Mouse (Mus musculus) adrenal gland, postnatal 4 days (tissue): ENCODE results near the gene Casz1. TPM values are rescaled to one million over a fixed set of nuclear protein-coding genes. Genes with fewer than 3 reads are reported as not detected.
A peak's percentile ranks its signal among the peaks of the same experiment; 100 is the strongest.

ENCODE experiments used
- DNase-seq, 2 experiments: peaks; one replicate each; pipeline ENCODE4 v3.0.0; 2021 to 2022; ENCODE audit warnings: low spot score in 2 of 2, mixed read lengths in 2 of 2
- total RNA-seq, 2 experiments: library from RNA; stranded (reverse); gene quantifications; 2 replicates each; pipeline ENCODE4 v1.2.3; 2021

The Casz1 gene
- total RNA-seq, 2 experiments from 2014 or later, result 10.1 to 15.6 TPM

DNA sequence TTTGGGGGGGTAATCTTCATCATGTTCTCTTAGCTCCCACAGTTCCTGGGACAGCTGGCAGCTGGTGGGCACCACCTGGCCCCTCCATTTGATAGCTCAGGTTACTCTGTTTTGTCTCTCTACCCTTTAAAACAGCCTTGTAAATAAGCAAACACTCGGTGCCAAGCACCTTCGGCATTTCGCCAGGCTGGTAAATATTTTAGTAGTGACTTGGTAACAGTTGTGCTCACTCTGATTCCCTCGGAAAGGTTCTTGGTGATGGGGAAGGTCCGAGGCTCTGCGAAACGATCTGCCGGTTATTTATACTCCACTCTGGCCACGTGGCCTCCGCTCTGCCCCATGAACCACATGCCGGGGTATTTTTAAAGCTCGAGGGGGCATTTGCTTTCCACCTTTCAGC, 68.6 kb downstream of the Casz1 start:
- no peak for DNase-seq

DNA sequence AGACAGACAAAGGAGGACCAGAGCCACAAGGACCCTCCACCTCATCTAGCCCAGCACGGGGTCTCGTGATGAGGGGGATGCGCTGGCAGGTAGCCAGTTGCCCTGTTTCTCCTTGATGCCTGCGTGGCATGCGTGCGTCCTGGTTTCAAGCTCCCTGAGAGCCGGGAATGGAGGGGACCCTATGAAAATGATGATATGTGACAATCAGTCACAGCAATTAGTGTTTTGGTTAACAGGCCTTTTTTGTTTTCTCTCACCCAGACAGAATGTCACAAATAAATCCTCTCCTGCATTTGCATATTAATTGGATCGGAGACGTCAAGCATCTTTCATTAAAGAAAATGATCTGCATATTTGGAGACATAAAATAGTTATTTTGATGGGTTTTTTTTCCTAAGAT, 71.9 kb downstream of the Casz1 start:
- DNase-seq, result no peak

DNA sequence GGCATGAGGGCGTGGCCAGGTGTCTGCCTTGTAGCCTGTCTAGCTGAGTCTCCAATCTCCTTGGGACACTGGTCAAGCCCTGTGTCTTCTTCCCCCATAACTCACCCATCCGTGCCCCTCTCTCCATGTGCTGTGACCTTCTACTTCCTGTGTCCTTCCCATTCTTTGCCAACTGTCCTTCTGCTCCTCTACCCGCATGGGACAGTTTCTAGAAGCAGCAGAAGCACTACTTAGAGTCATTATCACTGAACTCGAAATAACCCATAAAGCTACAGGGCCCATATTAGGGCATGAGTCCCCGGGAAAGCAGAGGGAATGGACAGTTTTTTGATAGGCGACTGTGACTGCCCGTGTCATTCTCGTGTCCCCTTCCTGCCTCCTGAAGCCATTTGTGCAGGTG, 72.6 kb downstream of the Casz1 start:
- DNase-seq, result no peak

DNA sequence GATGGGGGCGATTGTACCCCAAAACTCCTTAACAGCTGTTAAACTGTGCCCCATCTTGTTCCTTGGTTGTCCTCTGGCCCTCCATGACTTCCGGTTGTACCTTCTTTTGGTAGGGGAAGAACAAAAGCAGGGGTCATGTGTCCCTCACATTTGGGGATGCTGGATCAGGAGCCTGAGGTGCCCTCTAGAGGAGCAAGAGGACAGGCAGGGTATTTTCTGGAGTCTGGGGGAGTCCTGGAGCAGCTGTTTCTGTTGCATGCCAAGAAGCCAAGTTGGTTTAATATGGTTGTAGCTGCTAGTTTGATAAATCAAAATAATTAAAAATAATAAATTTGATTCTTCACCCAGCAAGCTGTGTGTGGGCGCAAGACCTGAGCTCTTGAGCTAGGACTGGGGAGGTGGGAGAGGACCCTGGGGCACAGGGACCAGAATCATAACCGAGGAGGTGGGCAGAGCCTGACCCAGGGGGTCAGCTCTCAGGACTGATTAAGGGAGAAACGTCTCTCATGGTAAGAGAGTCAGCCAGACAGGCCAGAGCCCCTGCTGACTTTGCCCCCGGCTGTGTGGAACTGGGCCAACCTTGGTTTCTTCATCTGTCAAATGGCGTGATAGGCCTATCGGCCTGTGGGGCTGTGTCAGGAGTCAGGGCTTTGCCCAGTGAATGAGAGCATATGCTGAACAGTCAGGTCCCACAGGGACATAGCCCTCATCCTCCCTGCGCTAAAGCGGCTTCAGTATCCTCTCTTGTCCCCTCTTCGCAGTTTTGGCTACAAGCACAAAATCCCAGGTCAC, 74.2 kb downstream of the Casz1 start:
- DNase-seq, result no peak

DNA sequence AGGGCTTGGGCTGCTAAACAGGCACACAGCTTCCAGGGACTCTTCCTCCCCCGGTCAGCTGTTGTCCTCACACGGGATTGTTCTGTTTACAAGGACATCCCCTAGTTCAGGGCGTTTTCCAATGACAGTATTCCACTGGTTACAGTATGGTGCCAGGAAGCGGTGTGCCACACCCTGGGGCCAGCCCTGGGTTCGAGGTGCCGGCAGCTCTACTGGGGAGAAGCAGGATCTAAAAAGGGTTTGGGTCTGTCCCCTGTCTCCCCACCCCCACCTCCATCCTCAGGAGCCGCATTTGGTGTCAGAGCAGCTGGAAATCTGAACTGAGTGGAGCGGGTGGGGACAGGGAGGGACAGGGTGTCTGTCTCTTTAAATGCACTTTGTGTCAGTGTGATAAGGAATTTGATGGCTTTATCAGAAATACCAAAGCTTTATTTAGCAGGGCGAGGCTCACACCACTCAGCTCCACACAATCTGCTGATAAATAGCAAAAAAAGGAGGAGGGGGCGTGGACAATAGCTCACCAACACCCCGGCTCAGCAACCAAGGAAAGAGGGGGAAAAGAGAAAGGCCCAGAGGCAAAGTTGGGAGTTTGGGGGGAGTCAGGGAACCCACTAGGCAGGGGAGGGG, 74.9 kb downstream of the Casz1 start:
- DNase-seq, result no peak

DNA sequence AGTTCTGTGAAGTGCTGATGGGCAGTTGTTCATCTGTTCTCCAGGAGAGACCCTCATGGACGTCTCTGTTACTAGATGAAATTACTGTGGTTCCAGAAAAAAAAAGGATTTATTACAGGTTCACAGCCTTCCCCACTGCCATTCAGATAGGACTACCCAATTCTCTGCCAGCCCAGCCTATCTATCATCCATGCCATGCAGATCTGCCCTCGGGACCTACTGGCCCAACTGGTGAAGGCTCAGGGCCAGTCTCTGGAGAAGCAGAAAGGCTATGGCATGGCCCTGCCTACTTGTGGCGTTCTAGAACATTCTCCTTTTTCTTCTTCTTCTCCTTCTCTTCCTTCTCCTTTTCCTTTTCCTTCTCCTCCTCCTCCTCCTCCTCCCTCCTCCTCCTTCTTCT, 75.4 kb downstream of the Casz1 start:
- no peak for DNase-seq

DNA sequence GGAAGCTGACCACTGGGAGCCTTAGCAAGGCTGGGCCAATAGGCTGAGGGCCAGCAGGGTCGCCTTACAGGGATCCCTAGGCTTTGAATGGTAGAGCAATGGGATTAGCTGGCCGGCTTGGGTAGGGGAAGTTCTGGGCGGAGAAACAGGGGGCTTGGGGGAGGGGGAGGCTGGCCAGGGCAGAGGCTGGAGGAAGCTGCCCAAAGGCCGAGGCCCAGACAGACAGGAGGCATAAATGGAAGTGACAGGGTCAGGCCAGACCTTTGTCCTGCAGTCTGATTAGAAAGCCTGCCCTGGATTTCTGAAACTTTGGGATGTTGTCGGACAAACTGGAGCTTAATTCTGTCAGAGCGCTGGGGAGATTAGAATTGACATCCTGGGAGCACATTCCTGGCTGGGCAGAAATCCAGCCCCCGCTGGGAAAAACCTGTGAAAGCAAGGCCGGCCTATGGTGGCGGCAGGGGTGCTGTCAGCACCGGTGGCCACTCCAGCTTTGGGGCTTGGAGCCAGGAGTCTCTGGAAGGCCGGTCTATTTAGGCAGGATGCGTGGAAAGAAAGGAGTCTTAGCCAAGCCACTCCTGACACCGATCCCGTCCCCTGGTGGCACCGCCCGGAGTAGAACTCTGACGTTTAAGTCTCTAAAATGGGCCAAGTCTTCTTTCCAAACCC, 76.9 kb downstream of the Casz1 start:
- DNase-seq, result no peak

DNA sequence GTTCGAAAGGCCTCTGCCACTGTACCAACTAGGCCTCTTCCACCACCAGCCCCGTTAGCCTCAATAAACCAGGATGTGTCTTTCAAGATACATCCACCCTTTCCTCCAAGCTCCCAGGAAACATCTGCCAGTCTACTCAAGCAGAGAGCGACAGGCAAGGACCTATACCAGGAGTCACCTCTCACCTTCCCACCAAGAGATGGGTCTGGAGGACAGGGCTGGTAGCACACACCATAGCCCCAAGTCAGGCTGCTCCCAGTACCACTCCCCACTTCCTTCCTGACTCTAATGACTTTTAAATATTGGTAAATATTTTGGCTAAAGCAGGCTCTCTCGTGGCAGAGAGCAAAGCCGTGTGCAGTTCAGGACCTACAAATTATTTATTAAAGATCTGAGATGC, 77.6 kb downstream of the Casz1 start:
- no peak for DNase-seq

DNA sequence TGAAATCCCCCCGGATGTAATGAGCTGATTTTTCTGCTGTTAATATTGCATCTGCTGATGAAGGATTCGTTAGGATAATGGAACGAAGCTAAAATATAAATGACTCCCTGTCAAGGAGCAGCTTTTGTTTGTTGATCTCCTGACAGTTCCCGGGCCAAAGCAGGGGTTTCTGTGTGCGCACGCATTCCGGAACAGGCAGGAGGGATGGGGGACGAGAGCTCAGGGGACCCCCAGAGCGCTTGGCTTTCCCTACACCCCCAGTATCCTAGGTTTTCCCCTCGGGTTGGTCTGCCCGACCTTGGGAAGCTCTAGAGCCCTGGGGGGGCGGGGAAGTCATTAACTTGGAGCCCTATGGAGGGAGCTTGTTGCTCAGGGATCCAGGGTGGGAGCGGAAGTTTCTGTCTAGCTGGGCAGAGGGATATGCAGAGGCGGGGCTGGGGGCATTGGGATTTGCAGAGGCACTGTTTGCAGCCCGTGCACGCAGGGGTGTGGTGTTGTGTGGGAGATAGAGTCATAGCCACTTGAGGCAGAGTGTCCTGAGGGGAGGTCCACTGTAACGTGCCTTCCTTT, 78.2 kb downstream of the Casz1 start:
- no peak for DNase-seq

DNA sequence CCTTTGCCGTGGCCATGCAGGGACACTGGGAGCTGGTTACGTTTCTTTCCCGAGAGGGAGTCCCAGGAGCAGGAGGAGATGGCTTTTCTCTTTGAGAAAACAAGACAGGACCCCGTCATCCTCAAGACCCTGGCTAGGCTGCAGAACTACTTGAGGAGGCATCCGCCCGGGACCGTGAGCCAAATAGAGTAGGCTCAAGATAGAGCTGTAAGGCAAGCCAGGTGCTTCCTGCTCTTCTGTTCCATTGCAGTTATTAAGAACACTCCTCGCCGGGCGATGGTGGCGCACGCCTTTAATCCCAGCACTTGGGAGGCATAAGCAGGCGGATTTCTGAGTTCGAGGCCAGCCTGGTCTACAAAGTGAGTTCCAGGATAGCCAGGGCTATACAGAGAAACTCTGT, 80.4 kb downstream of the Casz1 start:
- no peak for DNase-seq

DNA sequence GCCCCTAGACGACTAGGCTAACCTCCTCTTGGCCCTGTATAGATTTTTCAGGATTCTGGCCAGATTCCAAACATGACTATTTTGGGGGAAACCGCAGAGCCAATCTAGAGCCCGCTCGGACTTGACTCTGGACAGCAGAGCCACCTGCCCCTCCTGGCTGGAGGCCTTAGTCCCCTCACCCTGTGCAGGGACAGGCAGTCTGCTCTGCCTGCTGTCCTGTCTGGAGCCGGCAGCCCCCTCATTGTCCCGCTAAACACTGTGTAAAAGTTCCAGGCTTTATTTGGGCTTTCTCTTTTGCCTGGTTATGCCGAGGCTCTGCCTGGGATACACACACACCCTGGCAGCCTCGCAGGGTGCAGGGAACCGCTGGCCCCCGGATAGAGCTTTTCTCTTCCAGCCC, 81.2 kb downstream of the Casz1 start:
- no peak for DNase-seq

DNA sequence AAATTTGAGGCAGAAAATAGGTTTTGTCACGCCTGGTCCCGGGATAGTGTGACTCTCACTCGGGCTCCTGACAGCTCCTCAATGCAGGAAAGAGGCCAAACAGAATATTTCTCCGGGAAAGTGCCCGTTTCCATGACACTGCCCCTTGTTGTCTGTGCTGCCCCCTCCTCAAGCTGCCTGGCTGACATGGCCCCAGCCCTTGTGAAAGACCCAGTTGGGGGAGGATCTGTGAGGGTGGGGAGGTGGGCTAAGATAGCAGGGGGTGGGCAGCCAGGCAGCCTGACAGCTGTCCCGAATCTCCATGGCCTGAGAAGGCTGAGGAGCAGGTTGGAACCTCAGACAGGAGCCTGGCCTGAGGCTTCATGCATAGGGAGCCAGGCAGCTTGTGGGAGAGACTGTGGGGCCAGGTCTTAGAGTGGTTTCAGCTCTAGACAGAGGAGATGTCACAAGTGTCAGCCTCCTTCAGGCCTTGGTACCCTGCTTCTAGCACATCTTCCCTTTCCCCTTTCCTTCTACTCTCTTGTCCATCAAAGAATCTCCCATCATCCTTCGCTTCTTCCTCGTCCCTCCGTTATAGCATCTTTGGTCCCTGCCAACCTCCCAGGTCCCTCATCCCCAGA, 81.8 kb downstream of the Casz1 start:
- DNase-seq, result no peak

DNA sequence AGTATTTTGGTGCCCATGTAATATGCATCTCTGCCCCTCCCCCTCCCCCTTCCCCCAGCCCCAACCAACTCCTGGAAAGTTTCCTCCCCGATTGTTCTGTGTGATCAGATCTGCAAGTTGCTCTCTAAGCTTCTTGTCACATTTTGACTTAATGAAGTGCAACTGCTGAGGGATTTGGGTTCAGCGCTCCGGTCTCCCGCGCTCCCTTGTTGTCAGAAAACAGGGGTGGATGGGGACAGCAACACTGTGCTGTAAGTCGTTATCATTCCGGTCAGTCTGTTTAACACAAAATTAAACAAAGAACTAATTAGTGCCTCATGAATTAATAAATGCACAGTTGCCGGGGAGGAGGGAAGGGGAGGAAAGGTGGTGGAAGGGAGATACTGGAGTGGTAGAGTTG, 84.0 kb downstream of the Casz1 start:
- no peak for DNase-seq

DNA sequence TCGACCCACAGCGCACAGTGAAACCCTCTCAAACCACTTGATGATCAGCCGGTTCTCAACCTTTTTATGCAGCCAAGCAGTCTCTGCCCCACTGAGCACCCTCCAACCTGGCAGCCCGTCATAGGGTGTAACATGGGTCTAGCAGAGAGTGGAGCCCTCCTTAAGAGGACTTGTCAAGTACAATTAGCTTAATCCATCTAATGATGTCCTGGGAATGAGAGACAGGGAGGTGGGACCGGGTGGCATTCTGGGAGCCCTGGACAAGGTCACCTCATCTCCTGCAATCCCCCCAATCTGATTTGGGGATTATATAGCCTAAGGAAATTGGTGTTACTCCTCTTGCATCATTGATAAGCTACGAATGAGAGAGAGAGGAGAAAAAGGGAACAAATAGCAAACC, 84.8 kb downstream of the Casz1 start:
- no peak for DNase-seq

DNA sequence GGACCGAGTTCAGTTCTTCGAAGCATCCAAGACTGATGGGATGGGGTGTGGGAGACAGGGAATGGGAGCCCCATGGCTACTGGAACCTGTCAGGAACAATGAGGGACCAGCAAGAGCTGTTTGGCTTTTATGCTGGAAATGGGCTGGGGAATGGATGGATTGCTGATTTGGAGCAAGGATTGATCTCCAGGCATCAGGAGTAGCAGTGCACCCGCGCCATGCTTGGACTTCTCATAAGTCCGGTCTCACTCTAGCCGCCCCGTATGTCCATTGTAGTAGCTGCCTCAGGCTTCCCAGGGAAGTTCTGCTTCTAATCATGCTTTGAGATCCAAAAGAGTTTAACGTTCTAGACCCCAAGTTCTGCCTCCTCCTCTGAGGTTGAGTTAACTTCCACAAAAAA, 86.2 kb downstream of the Casz1 start:
- no peak for DNase-seq

DNA sequence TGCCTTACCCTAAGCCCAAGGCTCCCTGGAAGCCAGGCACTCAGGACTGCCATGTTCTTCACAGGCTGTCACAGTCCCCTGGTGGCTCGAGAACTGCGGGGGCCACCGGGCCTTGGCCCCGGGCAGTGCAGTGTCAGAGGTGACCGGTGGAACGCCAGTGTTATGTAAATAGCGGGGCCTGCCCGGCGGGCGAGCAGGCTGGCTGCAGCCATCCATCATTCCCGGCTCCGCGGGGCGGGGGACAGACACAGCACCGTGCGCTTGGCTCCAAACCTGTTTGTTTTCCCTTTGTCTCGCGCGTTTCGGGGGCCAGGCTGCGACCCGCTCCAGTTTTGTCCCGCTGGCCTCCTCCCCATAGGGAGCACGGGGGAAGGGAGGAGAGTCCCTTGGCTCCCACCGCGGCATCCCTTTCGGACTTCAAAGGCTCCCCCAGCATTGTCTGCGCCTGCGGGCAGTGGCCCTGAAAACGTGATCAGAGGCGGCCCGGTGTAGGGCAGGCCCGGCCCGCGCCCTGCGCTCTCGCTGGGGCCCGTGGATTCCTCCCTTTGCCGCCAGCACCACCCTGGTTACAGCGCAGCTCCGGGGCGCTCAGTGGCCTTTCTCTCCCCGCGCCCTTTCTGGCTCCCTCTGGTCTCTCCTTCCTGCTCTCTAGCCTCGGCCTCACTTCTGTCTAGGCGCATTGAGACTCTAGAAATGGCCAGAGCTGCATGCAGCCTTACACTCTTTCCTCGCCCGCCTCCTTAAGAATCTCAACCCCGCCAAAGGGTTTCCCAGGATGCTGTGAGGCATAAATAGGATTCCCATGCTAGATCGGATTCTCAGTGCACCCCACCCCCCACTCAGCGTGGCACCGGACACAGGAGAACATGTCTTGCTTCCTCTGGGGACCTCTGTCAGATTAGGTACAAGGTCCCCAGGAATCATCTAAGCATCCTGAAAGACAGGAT, 86.9 kb downstream of the Casz1 start:
- peak in 1 of 2 experiments; percentile 31 for DNase-seq

DNA sequence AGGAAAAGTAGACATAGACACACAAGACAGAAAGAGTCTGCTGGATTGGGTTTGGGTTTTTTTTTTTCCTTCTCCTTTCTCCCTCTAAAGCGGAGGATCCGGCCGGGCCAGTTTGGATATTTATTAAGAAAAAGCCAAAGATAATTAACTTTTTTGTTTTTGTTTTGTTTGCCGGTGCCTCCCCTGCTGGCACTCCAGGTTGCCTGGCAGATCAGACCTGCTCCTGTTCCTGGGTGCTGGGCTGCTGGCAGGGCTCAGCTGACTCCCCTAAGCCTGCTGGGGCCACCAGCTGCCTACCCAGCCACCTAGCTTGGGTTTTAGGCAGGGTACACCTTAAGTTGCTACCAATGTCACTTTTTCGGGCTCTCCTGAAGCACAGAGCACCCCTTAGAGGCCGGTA, 91.9 kb downstream of the Casz1 start:
- no peak for DNase-seq

DNA sequence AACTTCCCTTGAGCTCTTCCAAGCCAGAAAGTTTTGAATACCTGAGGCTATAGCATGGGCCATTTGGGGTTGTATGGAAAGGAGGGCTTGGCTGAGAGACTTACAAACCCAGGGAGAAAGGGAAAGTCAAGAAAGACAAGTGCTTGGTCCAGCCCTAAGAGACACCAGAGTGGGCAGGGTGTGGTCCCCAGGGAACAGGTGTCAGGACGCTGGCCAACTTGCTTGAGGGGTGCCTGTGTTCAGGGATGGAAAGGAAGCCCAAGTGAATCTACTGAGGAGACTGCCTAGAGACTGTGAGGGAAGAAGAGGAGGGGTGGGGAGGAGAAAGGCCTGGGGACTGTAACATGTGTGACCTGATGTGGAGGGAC, 95.7 kb downstream of the Casz1 start:
- DNase-seq, result no peak

DNA sequence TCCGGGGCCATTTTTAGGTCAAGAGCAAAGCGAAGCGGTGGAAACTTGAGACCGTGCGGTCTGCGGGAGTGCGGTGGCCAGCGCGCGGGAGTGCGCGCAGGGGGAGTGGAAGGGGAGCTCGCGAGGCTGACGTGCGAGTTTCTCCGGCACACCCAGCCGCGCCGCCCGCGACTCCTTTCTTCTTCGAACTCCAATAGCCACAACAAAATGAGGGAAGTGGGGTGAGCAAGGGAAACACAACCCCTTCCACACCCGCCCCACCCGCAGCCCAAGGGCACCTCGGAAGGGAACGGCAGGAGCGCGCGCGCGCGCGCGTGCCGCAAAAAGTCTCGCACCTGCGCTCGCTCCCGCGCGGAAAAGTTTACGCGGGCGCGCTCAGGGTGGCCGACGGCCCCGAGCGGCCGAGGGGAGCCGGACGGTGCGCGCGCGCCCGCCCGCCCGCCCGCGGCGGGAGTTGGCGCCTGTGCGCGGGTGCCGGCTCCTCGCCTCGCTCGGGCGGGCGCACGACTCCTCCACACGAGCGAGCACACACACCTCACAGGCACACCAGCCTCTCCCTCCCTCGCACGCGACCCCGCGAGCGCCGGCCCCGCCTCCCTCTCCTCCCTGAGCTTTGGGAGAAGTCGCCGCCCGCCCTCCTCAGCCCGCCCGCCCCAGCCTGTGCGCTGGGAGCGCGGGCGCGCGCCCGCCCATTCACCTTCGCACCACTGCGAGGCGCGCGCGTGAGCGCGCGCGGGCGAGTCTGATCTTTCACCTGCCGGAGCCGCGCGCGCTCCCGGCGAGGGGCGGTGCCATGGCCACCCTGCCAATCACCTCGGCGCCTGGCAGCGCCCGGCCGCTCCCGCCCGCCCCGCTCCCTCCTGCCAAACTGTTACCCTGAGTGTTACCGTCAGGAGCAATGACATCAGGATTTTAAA, 96.3 kb downstream of the Casz1 start:
- DNase-seq, result peak; percentile 35 to 47
